Mouse (Mus musculus) granulocyte monocyte progenitor cell, adult 5-6 weeks (primary cell): ENCODE results near the gene Gm10999. TPM values are rescaled to one million over a fixed set of nuclear protein-coding genes. Genes with fewer than 3 reads are reported as not detected.
"Not testable (repeated sequence)": the region's sequence is repeated elsewhere in the genome, so short reads cannot be mapped to it uniquely, and the experiment has no call there.

ENCODE experiments used
- ATAC-seq: replicated peaks from 2 replicates; pipeline ENCODE4 v1.8.0; 2016; ENCODE audit warnings: mild to moderate bottlenecking, moderate TSS enrichment, inconsistent platforms; ENCODE audit not compliant: poor library complexity, severe bottlenecking
- total RNA-seq, 2 experiments: library from RNA; stranded (forward) in 1 of 2; stranded (reverse) in 1 of 2; fragments of 200-712, 200-1000 nt in 1 of 2; fragments of >200 nt in 1 of 2; fragmentation: Nextera tagmentation in 1 of 2; gene quantifications; 2 replicates each; pipeline ENCODE4 v1.2.3; 2014 to 2017

The Gm10999 gene
- total RNA-seq (2014; fragmentation: Nextera tagmentation) = not detected in 2 replicates
- not detected in 2 replicates for total RNA-seq (2017)

GRCm38 (mm10) chr8:129131561-129131960, at the start of gene Gm10999:
Gene Gm10999 (minus strand): TSS chr8:129131661.
- no peak for ATAC-seq

- no peak for ATAC-seq
These were observed 2.0 kb upstream of the Gm10999 start for GRCm38 (mm10) chr8:129133475-129133874.

- not testable (repeated sequence) for ATAC-seq
These were observed 15.7 kb downstream of the Gm10999 start for GRCm38 (mm10) chr8:129115761-129116160.

Other genes with a start within 250 kb of the Gm10999 start
- not detected in 2 replicates for gene Ccdc7a, start 66.1 kb downstream of the Gm10999 start, total RNA-seq (2014; fragmentation: Nextera tagmentation)
- gene Ccdc7a, start 66.1 kb downstream of the Gm10999 start, total RNA-seq (2017) = not detected in 2 replicates
- not detected in 2 replicates for gene Ccdc7b, start 64.5 kb downstream of the Gm10999 start, total RNA-seq (2014; fragmentation: Nextera tagmentation)
- gene Ccdc7b, start 64.5 kb downstream of the Gm10999 start, total RNA-seq (2017) = not detected in 2 replicates
- gene 2610044O15Rik8, start 102.7 kb upstream of the Gm10999 start, total RNA-seq (2014; fragmentation: Nextera tagmentation) = 16.3 and 16.7 TPM in 2 replicates
- gene 2610044O15Rik8, start 102.7 kb upstream of the Gm10999 start, total RNA-seq (2017) = 19.4 and 22.4 TPM in 2 replicates